28 mouse cellular contexts compared by ENCODE assay signal in genomic region chr19:37492572-37492971, GRCm38 (mm10). TPM values are rescaled to one million over a fixed set of nuclear protein-coding genes. Genes with fewer than 3 reads are reported as not detected.
DNase-seq lines count a peak whose midpoint lies in the region; ATAC-seq and TF ChIP-seq lines count a peak whose summit lies in the region.
"Had no signal": no experiment of that assay in that cellular context is flagged by ENCODE, and none has a peak within 500 bp of the region (broad histone marks: within the 10 kb centered on the region; RNA-seq: fewer than 3 reads in every experiment).

No protein-coding gene starts in this region.

- H3K9ac ChIP-seq in limb, embryonic 14.5 days (ENCODE audit: low read depth, low read length, severe bottlenecking) = no peak overlapping the region
- H3K9ac ChIP-seq: embryonic facial prominence, embryonic 13.5 days; forebrain, embryonic 13.5 days; hindbrain, embryonic 13.5 days; intestine, embryonic 15.5 days had no signal

- H3K9me3 ChIP-seq in limb, embryonic 14.5 days (ENCODE audit: control insufficient read depth, low read length) = no peaks in the 10 kb centered on the region
- no peaks in the 10 kb centered on the region for H3K9me3 ChIP-seq in limb, embryonic 10.5 days (replicated peaks)
- H3K9me3 ChIP-seq: embryonic facial prominence, embryonic 13.5 days; forebrain, embryonic 13.5 days; hindbrain, embryonic 10.5 days; hindbrain, embryonic 13.5 days; intestine, embryonic 15.5 days had no signal

- DNase-seq in adrenal gland, postnatal 14 days = peak; percentile 18
- no peak for DNase-seq in adrenal gland, adult 8-10 months
- DNase-seq in limb, embryonic 14.5 days (ENCODE audit: low spot score) = peak; percentile 15
- no peak for DNase-seq in limb, embryonic 10.5 days (ENCODE audit: low spot score)
- peak; percentile 17 for DNase-seq in 3T3-L1 (ENCODE audit: low read depth, low spot score)
- DNase-seq in 416B (ENCODE audit: low read depth) = peak; percentile 52
- no peak for DNase-seq in c-Kit-positive CD71-positive TER-119-positive erythroid progenitor cells, embryonic 14.5 days (ENCODE audit: low spot score)
- DNase-seq: adrenal gland, postnatal 25 days; B cell, adult 2 months; cerebellum, adult 11 months; cerebellum, adult 2 months; cerebellum, adult 9-11 months; cerebellum, postnatal 25 days; gastrocnemius, postnatal 10 days; gastrocnemius, postnatal 36 days; kidney, adult 11 months had no signal

- H3K36me3 ChIP-seq in limb, embryonic 14.5 days (ENCODE audit: control insufficient read depth, insufficient read depth, low read length) = no peaks in the 10 kb centered on the region
- no peaks in the 10 kb centered on the region for H3K36me3 ChIP-seq in limb, embryonic 10.5 days
- H3K36me3 ChIP-seq: embryonic facial prominence, embryonic 13.5 days; forebrain, embryonic 10.5 days; G1E; hindbrain, embryonic 10.5 days; hindbrain, embryonic 13.5 days; intestine, embryonic 15.5 days had no signal

- H3K27ac ChIP-seq in limb, embryonic 14.5 days (replicated peaks; ENCODE audit: low read depth, low read length) = no peak overlapping the region
- H3K27ac ChIP-seq in limb, embryonic 10.5 days = no peak overlapping the region
- H3K27ac ChIP-seq: embryonic facial prominence, embryonic 13.5 days; forebrain, embryonic 10.5 days; forebrain, embryonic 13.5 days; hindbrain, embryonic 10.5 days; hindbrain, embryonic 13.5 days; intestine, embryonic 15.5 days had no signal

- no peak for TF ChIP-seq POLR2A in limb, embryonic 14.5 days (IDR thresholded peaks at IDR 0.05; ENCODE audit: borderline replicate concordance, extremely low read depth, insufficient read depth, insufficient read length)

- no peak overlapping the region for H3K4me3 ChIP-seq in limb, embryonic 14.5 days (replicated peaks; ENCODE audit: low read length)
- H3K4me3 ChIP-seq in limb, embryonic 10.5 days = no peak overlapping the region
- H3K4me3 ChIP-seq: embryonic facial prominence, embryonic 13.5 days; forebrain, embryonic 10.5 days; forebrain, embryonic 13.5 days; hindbrain, embryonic 10.5 days; hindbrain, embryonic 13.5 days; intestine, embryonic 15.5 days had no signal

- WGBS in limb, embryonic 14.5 days = 51% methylated on average over 2 of the region's 2 CpGs
- 62% methylated on average over 2 of the region's 2 CpGs for WGBS in limb, embryonic 10.5 days

- no peak overlapping the region for H3K4me2 ChIP-seq in limb, embryonic 14.5 days (replicated peaks; ENCODE audit: low read depth, low read length, severe bottlenecking)
- H3K4me2 ChIP-seq: embryonic facial prominence, embryonic 13.5 days; forebrain, embryonic 13.5 days; heart, embryonic 11.5 days; hindbrain, embryonic 13.5 days; intestine, embryonic 15.5 days had no signal

- H3K27me3 ChIP-seq in limb, embryonic 14.5 days (ENCODE audit: control insufficient read depth, insufficient read depth, low read length) = no peaks in the 10 kb centered on the region
- no peaks in the 10 kb centered on the region for H3K27me3 ChIP-seq in limb, embryonic 10.5 days (ENCODE audit: low read depth, poor library complexity, severe bottlenecking)
- H3K27me3 ChIP-seq: CH12.LX; embryonic facial prominence, embryonic 13.5 days; forebrain, embryonic 13.5 days; hindbrain, embryonic 13.5 days; intestine, embryonic 15.5 days had no signal

- ATAC-seq in limb, embryonic 14.5 days (ENCODE audit: low FRiP score, low read depth) = no peak
- ATAC-seq: forebrain, embryonic 13.5 days; forebrain, embryonic 16.5 days; hindbrain, embryonic 16.5 days; intestine, embryonic 15.5 days; Patski had no signal

- H3K4me1 ChIP-seq in limb, embryonic 14.5 days (ENCODE audit: control insufficient read depth, insufficient read depth, low read length) = no peaks in the 10 kb centered on the region
- H3K4me1 ChIP-seq in limb, embryonic 10.5 days = peaks cover 7% of the 10 kb centered on the region; the same call in 1 of the 2 replicates
- H3K4me1 ChIP-seq: forebrain, embryonic 13.5 days; hindbrain, embryonic 13.5 days had no signal

RNA-seq across cellular contexts. Expression of gene Exoc6, which starts 57.6 kb away (rescaled TPM):
- total RNA-seq in adrenal gland, postnatal 14 days (2021) = 22.5 and 26.9 TPM in 2 replicates
- 10 to 100 TPM; 18.7 to 26.7 (median 22.0) TPM for total RNA-seq in adrenal gland, adult 8-10 months (2022)
- 4.4 and 5.3 TPM in 2 replicates for polyA plus RNA-seq in limb, embryonic 14.5 days (2012; rRNA removed)
- 8.8 and 9.0 TPM in 2 replicates for polyA plus RNA-seq in limb, embryonic 14.5 days (2014; fragmentation: Nextera tagmentation; extraction: Ambion mirVana)
- polyA plus RNA-seq in limb, embryonic 10.5 days (2016; fragmentation: Nextera tagmentation; extraction: Ambion mirVana) = 7.2 and 7.3 TPM in 2 replicates

RNA-seq across cellular contexts. Expression of gene Hhex, which starts 58.0 kb away (rescaled TPM):
- total RNA-seq in adrenal gland, postnatal 14 days (2021) = 28.5 and 33.8 TPM in 2 replicates
- 100 to 1,000 TPM in 2 of 4 experiments, 10 to 100 TPM in 2; 23.6 to 283 (median 97.2) TPM for total RNA-seq in adrenal gland, adult 8-10 months (2022)
- 4.5 and 5.2 TPM in 2 replicates for polyA plus RNA-seq in limb, embryonic 14.5 days (2012; rRNA removed)
- 7.7 and 8.0 TPM in 2 replicates for polyA plus RNA-seq in limb, embryonic 14.5 days (2014; fragmentation: Nextera tagmentation; extraction: Ambion mirVana)
- 6.8 and 7.2 TPM in 2 replicates for polyA plus RNA-seq in limb, embryonic 10.5 days (2016; fragmentation: Nextera tagmentation; extraction: Ambion mirVana)

Comparison
In these comparisons a context has a peak if more than half of its experiments do, and no peak if none do; other contexts are left out.
1. DNase-seq: peak in adrenal gland, postnatal 14 days (single experiment), limb, embryonic 14.5 days (single experiment), 3T3-L1 (single experiment) and 416B (single experiment); none in adrenal gland, adult 8-10 months (single experiment), limb, embryonic 10.5 days (single experiment) and c-Kit-positive CD71-positive TER-119-positive erythroid progenitor cells, embryonic 14.5 days (single experiment).